Mouse (Mus musculus): Measurements from ENCODE around the gene Olfr73. TPM values are rescaled to one million over a fixed set of nuclear protein-coding genes. Genes with fewer than 3 reads are reported as not detected.
"Not testable (repeated sequence)": the region's sequence is repeated elsewhere in the genome, so short reads cannot be mapped to it uniquely, and the experiment has no call there.

Olfr73 gene
- polyA plus RNA-seq (2014; fragmentation: Nextera tagmentation; extraction: Ambion mirVana): not detected in 2 replicates

GRCm38 (mm10) chr2:88037599-88037998 lies at the start of gene Olfr73:
Gene Olfr73 (minus strand): TSS chr2:88037699.
- no peaks in the 10 kb centered on the region for H3K4me1 ChIP-seq (ENCODE audit: control insufficient read depth, insufficient read depth, low read length)
- no peaks in the 10 kb centered on the region for H3K9me3 ChIP-seq (replicated peaks; ENCODE audit: control insufficient read depth, low read length)
- no peak within 1 kb of the TSS for H3K27ac ChIP-seq (ENCODE audit: low read depth, low read length)
- no peak within 1 kb of the TSS for H3K9ac ChIP-seq (ENCODE audit: low read depth, low read length)
- ATAC-seq (replicated peaks; ENCODE audit: insufficient number of reproducible peaks, low FRiP score, low TSS enrichment): no peak
- H3K4me3 ChIP-seq (ENCODE audit: low read depth, low read length): no peak within 1 kb of the TSS
- no peaks in the 10 kb centered on the region for H3K27me3 ChIP-seq (ENCODE audit: control insufficient read depth, insufficient read depth, low read length)
- no peak within 1 kb of the TSS for H3K4me2 ChIP-seq
- no peaks in the 10 kb centered on the region for H3K36me3 ChIP-seq (ENCODE audit: control insufficient read depth, insufficient read depth, low read length)

GRCm38 (mm10) chr2:88071730-88072129 lies 34.2 kb upstream of the Olfr73 start, which contains the start of gene Olfr1163:
Gene Olfr1163 (minus strand): TSS chr2:88071830.
- H3K4me2 ChIP-seq: no peak within 1 kb of the TSS
- H3K36me3 ChIP-seq (ENCODE audit: control insufficient read depth, insufficient read depth, low read length): no peaks in the 10 kb centered on the region
- H3K27me3 ChIP-seq (ENCODE audit: control insufficient read depth, insufficient read depth, low read length): no peaks in the 10 kb centered on the region
- ATAC-seq (replicated peaks; ENCODE audit: insufficient number of reproducible peaks, low FRiP score, low TSS enrichment): no peak
- H3K27ac ChIP-seq (ENCODE audit: low read depth, low read length): no peak within 1 kb of the TSS
- no peak within 1 kb of the TSS for H3K4me3 ChIP-seq (ENCODE audit: low read depth, low read length)
- no peaks in the 10 kb centered on the region for H3K9me3 ChIP-seq (replicated peaks; ENCODE audit: control insufficient read depth, low read length)
- no peaks in the 10 kb centered on the region for H3K4me1 ChIP-seq (ENCODE audit: control insufficient read depth, insufficient read depth, low read length)
- H3K9ac ChIP-seq (ENCODE audit: low read depth, low read length): no peak within 1 kb of the TSS

- H3K4me1 ChIP-seq (ENCODE audit: control insufficient read depth, insufficient read depth, low read length): no peaks in the 10 kb centered on the region
- no peaks in the 10 kb centered on the region for H3K27me3 ChIP-seq (ENCODE audit: control insufficient read depth, insufficient read depth, low read length)
- no peak overlapping the region for H3K4me3 ChIP-seq (ENCODE audit: low read depth, low read length)
- no peak overlapping the region for H3K9ac ChIP-seq (ENCODE audit: low read depth, low read length)
- H3K27ac ChIP-seq (ENCODE audit: low read depth, low read length): no peak overlapping the region
- H3K4me2 ChIP-seq: no peak overlapping the region
- WGBS (ENCODE audit: insufficient replicate concordance): 78% methylated on average over 2 of the region's 2 CpGs
- H3K9me3 ChIP-seq (replicated peaks; ENCODE audit: control insufficient read depth, low read length): no peaks in the 10 kb centered on the region
- H3K36me3 ChIP-seq (ENCODE audit: control insufficient read depth, insufficient read depth, low read length): no peaks in the 10 kb centered on the region
- no peak for ATAC-seq (replicated peaks; ENCODE audit: insufficient number of reproducible peaks, low FRiP score, low TSS enrichment)
These were observed 26.1 kb upstream of the Olfr73 start for GRCm38 (mm10) chr2:88063587-88063986.

- Histone ChIP-seq H3K4me1 (ENCODE audit: control insufficient read depth, insufficient read depth, low read length) (no peaks in the 10 kb centered on the region), H3K36me3 (ENCODE audit: control insufficient read depth, insufficient read depth, low read length) (no peaks in the 10 kb centered on the region), H3K27ac (ENCODE audit: low read depth, low read length) (no peak within 1 kb of the TSS), H3K4me3 (ENCODE audit: low read depth, low read length) (no peak within 1 kb of the TSS), H3K4me2 (no peak within 1 kb of the TSS), H3K27me3 (ENCODE audit: control insufficient read depth, insufficient read depth, low read length) (no peaks in the 10 kb centered on the region), H3K9me3 (replicated peaks; ENCODE audit: control insufficient read depth, low read length) (no peaks in the 10 kb centered on the region), H3K9ac (ENCODE audit: low read depth, low read length) (no peak within 1 kb of the TSS)
- WGBS (ENCODE audit: insufficient replicate concordance): 79% methylated on average over 1 of the region's 1 CpGs
- ATAC-seq (replicated peaks; ENCODE audit: insufficient number of reproducible peaks, low FRiP score, low TSS enrichment): no peak
These were observed 13.5 kb upstream of the Olfr73 start, which contains the start of gene Olfr1162 for GRCm38 (mm10) chr2:88051029-88051428. Gene Olfr1162 (minus strand): TSS chr2:88051129.

- ATAC-seq (replicated peaks; ENCODE audit: insufficient number of reproducible peaks, low FRiP score, low TSS enrichment); H3K27ac ChIP-seq (ENCODE audit: low read depth, low read length); H3K4me1 ChIP-seq (ENCODE audit: control insufficient read depth, insufficient read depth, low read length); H3K9ac ChIP-seq (ENCODE audit: low read depth, low read length); H3K4me2 ChIP-seq; H3K27me3 ChIP-seq (ENCODE audit: control insufficient read depth, insufficient read depth, low read length); H3K4me3 ChIP-seq (ENCODE audit: low read depth, low read length); H3K36me3 ChIP-seq (ENCODE audit: control insufficient read depth, insufficient read depth, low read length); H3K9me3 ChIP-seq (replicated peaks; ENCODE audit: control insufficient read depth, low read length): not testable (repeated sequence)
- WGBS (ENCODE audit: insufficient replicate concordance): 78% methylated on average over 1 of the region's 1 CpGs
These were observed 15.0 kb downstream of the Olfr73 start, which contains the start of gene Olfr1161 for GRCm38 (mm10) chr2:88022474-88022873. Gene Olfr1161 (plus strand): TSS chr2:88022774.

GRCm38 (mm10) chr2:88007515-88008318 lies 29.8 kb downstream of the Olfr73 start, which contains the start of gene Olfr1160:
Gene Olfr1160 (minus strand): TSS chr2:88008268.
- ATAC-seq (replicated peaks; ENCODE audit: insufficient number of reproducible peaks, low FRiP score, low TSS enrichment): no peak
- Histone ChIP-seq H3K36me3 (ENCODE audit: control insufficient read depth, insufficient read depth, low read length) (no peaks in the 10 kb centered on the region), H3K4me3 (ENCODE audit: low read depth, low read length) (no peak within 1 kb of the TSS), H3K27ac (ENCODE audit: low read depth, low read length) (no peak within 1 kb of the TSS), H3K27me3 (ENCODE audit: control insufficient read depth, insufficient read depth, low read length) (no peaks in the 10 kb centered on the region), H3K4me1 (ENCODE audit: control insufficient read depth, insufficient read depth, low read length) (no peaks in the 10 kb centered on the region), H3K9me3 (replicated peaks; ENCODE audit: control insufficient read depth, low read length) (no peaks in the 10 kb centered on the region), H3K4me2 (no peak within 1 kb of the TSS), H3K9ac (ENCODE audit: low read depth, low read length) (no peak within 1 kb of the TSS)

- no peaks in the 10 kb centered on the region for H3K36me3 ChIP-seq (ENCODE audit: control insufficient read depth, insufficient read depth, low read length)
- no peak within 1 kb of the TSS for H3K27ac ChIP-seq (ENCODE audit: low read depth, low read length)
- H3K9ac ChIP-seq (ENCODE audit: low read depth, low read length): no peak within 1 kb of the TSS
- H3K4me1 ChIP-seq (ENCODE audit: control insufficient read depth, insufficient read depth, low read length): no peaks in the 10 kb centered on the region
- no peak within 1 kb of the TSS for H3K4me2 ChIP-seq
- no peaks in the 10 kb centered on the region for H3K27me3 ChIP-seq (ENCODE audit: control insufficient read depth, insufficient read depth, low read length)
- H3K4me3 ChIP-seq (ENCODE audit: low read depth, low read length): no peak within 1 kb of the TSS
- no peaks in the 10 kb centered on the region for H3K9me3 ChIP-seq (replicated peaks; ENCODE audit: control insufficient read depth, low read length)
- no peak for ATAC-seq (replicated peaks; ENCODE audit: insufficient number of reproducible peaks, low FRiP score, low TSS enrichment)
These were observed 47.7 kb downstream of the Olfr73 start, which contains the start of gene Olfr1158 for GRCm38 (mm10) chr2:87989813-87990212. Gene Olfr1158 (plus strand): TSS chr2:87990113.
